Mouse (Mus musculus): ENCODE data around the gene Lag3. TPM values are rescaled to one million over a fixed set of nuclear protein-coding genes. Genes with fewer than 3 reads are reported as not detected.

Gene Lag3
- polyA plus RNA-seq (2017; shearing (Covaris generic)): 4.6 TPM

DNA sequence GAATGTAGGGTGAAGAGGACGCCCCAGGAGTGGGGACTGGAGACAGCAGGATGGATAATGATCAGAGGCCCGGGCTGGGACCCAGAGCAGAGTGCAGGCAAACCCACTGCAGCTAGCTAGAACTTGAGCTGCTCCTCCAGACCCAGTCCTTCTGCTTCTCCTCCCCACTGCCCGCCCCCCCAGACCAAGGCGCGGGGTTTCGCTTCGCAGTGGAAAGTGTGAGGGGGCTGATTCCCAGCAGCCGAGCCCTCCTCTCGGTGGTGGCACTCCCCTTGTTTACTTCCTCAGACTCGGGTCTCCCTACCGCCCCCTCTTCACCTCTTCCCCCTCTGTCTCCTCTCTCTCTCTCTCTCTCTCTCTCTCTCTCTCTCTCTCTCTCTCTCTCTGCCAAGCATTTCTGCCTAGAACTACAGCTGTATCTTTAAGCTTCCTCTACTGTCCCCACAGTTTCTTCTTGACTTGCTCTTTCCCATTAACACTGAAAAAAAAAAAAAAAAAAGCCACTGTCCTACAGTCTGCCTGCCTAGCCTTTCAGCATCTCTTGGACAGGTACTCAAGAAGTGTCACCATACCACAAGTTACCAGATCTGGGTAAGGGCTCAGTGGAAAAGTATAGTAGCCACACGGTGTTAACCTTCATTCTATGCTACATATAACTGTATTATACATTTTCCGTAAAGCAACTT, at the start of gene Lag3:
Gene Lag3, minus strand, starts transcription at position 173 of the 686 bp plus-strand sequence.

DNA sequence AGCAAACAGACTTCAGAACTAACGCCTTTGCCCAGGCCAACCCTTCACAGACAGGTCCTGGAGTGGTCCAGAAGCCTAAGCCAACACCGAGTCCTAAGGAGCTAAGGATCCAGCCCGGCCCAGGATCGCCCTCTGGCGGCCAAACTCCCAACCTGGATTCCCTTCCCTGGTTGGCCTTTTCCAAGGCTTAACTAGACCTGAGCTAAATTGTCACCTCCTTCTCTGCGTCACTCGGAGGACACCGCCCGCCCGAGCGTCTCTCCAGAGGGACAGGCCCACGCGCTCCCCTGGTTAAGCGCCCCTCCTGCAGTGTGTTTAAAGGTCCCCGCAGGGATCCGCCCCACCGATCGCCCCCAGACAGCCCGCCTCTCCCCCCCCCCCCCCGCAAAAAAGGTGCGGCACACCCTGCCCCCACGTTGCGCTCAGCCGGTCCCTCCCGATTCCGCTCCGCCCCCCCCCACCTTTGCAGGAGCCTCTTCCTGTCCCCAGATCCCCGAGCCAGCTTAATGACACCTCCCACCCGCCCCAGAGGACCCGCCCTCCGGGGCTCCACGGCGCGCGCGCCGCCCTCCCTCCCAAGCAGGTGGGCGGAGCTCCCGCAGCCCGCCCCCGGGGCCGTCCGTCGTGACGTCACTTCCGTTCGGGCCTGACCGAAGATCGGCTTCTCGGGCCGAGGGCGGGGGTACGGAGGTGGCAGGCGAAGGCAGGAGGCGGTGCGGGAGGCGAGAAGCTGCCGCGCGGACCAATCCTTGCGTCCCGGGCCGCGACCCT, 19.4 kb upstream of the Lag3 start, which contains the start of gene Mlf2:
Gene Mlf2, plus strand, starts transcription at position 633 of the 771 bp plus-strand sequence.

DNA sequence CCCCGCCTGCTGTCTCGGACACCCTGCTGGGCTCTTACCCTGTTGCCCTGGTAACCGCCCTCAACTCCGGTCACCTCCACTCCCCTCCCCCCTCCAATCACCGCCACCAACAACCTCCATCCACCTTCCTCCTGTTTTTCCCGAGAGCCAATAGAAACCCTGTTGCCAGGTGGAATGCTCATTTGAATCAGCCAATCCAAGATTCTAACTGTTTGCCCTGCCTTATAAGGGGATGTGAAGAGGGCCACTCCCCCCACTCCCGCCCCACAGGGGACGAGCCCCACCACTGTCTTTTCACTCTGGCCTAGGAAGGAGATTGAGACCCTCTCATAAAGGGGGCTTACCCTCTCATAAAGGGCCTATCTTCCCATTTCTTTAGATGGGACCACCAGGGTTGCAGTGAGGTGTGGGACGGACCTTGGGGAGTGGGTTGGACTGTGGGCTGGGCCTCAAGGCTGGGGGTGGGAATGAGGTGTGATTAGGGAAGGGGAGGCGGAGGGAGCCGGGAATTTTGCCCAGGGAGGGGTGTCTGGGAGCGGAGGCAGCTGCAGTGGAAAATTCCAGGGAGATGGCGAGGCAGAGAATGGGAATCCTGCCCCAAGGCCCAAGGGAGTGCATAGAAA, 8.3 kb upstream of the Lag3 start, which contains the start of gene Ptms:
Gene Ptms, minus strand, starts transcription at position 409 of the 623 bp plus-strand sequence.

DNA sequence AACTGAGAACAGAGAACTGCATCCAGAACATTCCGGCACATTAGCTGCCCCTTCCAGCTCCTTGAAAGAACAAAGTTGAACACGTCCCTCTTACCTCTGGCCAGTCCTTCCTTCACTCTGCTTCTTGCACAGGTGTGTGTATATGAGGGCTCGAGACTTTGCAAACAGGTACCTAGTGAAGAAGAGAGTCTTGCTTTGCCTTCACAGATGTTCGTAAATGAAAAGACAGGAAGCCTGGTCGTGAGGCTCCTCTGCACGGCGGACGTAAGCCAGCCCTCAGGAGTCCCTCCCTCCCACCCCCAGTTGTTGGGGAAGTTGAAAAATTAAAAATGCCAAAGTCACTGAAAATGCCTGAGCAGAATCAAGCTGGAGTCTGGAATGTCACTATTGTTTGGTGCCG, 23.5 kb downstream of the Lag3 start, which contains the start of gene Cd4:
Gene Cd4, minus strand, starts transcription at position 236 of the 400 bp plus-strand sequence.

DNA sequence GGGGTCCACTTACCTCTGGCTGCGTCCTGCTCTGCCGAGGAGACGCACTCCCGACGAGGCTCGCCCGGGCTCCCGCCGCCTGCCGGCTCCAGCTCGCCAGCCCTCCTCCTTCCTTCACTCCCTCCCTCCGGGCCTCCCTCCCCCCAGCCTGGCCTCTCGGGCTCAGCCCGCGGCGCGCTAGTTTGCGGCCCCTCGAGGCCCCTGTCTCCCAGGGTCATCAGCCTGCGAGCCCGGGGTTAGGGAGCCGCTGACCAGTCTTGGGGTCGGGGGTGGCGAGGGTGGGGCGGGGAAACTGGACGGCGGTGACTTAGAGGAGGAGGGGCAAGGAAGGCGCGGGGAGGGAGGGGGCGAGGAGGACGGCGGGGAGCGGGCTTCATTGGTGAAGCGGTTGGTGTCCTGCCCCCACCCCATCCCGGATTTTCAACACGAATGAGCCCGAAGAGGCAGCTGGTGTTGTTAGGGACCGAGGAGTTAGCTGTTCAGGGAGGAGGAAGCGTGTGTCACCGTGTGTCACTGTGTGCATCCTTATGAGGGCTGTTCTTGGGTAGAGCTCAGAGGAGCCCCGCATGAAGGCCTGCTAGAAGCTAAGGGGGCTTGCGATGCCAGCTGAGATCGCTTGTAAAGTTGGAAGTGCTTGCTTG, 47.7 kb downstream of the Lag3 start, which contains the start of gene Gpr162:
Gene Gpr162, minus strand, starts transcription at position 326 of the 641 bp plus-strand sequence.

DNA sequence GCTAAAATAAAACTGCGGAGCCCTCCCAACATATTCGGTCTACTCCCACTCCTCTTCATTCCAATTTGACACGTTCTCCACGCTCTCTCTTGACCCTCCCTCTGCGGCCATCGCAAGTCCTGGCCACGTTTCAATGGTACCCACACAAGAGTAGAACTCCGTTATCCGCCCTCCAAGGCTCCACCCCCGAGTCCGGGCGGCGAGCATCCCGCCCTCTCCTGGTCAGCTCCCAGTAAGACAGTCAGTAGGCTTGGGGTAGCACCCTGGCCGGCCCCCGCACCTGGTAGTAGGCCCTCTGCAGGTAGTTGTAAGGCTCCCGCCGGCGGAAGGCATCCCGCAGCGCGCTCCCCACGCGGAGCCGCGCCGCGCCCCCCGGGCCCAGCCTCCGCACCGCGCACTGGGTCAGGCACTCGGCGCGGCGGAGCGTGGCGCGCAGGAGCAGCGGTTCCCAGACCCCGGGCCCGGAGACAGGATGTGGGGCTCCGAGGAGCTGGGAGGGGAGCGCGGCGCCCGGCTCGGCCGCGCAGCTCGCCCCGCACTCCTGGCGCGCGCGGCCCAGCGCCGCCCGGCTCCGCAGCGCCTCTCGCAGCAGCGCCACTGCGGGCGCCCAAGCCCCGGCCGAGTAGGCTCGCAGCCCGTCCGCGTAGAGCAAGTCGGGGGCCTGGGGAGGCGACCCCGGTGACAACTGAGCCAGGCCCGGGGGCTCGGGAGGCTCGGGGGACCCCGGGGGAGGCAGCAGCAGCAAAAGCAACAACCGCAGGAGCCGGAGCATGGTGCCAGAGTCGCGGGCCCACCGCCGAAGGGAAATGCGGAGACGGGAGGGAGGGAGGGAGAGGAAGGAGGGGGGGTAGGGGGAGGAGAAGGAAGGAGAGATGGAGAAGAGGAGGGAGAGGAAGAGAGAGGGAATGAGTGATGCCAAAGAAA, 54.3 kb downstream of the Lag3 start, which contains the start of gene P3h3:
Gene P3h3, minus strand, starts transcription at position 837 of the 924 bp plus-strand sequence.

Other genes with a start within 250 kb of the Lag3 start
- gene Lpcat3, start 248.7 kb downstream of the Lag3 start, polyA plus RNA-seq (2017; shearing (Covaris generic)): 58.7 TPM
- 302 TPM for gene Emg1, start 199.5 kb downstream of the Lag3 start, polyA plus RNA-seq (2017; shearing (Covaris generic))
- 191 TPM for gene Phb2, start 199.4 kb downstream of the Lag3 start, polyA plus RNA-seq (2017; shearing (Covaris generic))
- 373 TPM for gene Ptpn6, start 173.0 kb downstream of the Lag3 start, polyA plus RNA-seq (2017; shearing (Covaris generic))
- gene Grcc10, start 170.3 kb downstream of the Lag3 start, polyA plus RNA-seq (2017; shearing (Covaris generic)): 536 TPM
- gene Gm45234, start 155.7 kb downstream of the Lag3 start, polyA plus RNA-seq (2017; shearing (Covaris generic)): 0.12 TPM
- 2.2 TPM for gene Atn1, start 155.2 kb downstream of the Lag3 start, polyA plus RNA-seq (2017; shearing (Covaris generic))
- gene Eno2, start 142.0 kb downstream of the Lag3 start, polyA plus RNA-seq (2017; shearing (Covaris generic)): 8.9 TPM
- gene Lrrc23, start 132.0 kb downstream of the Lag3 start, polyA plus RNA-seq (2017; shearing (Covaris generic)): 2.3 TPM
- 8.0 TPM for gene Spsb2, start 103.0 kb downstream of the Lag3 start, polyA plus RNA-seq (2017; shearing (Covaris generic))
- gene Tpi1, start 97.4 kb downstream of the Lag3 start, polyA plus RNA-seq (2017; shearing (Covaris generic)): 179 TPM
- gene Usp5, start 82.2 kb downstream of the Lag3 start, polyA plus RNA-seq (2017; shearing (Covaris generic)): 125 TPM
- gene Cdca3, start 82.2 kb downstream of the Lag3 start, polyA plus RNA-seq (2017; shearing (Covaris generic)): 11.7 TPM
- gene Gnb3, start 71.4 kb downstream of the Lag3 start, polyA plus RNA-seq (2017; shearing (Covaris generic)): not detected
- not detected for gene P3h3, start 54.0 kb downstream of the Lag3 start, polyA plus RNA-seq (2017; shearing (Covaris generic))
- 0.20 TPM for gene Gpr162, start 47.7 kb downstream of the Lag3 start, polyA plus RNA-seq (2017; shearing (Covaris generic))
- 296 TPM for gene Cd4, start 23.5 kb downstream of the Lag3 start, polyA plus RNA-seq (2017; shearing (Covaris generic))
- gene Ptms, start 8.4 kb upstream of the Lag3 start, polyA plus RNA-seq (2017; shearing (Covaris generic)): 14.2 TPM
- gene Mlf2, start 19.7 kb upstream of the Lag3 start, polyA plus RNA-seq (2017; shearing (Covaris generic)): 160 TPM
- gene Cops7a, start 53.8 kb upstream of the Lag3 start, polyA plus RNA-seq (2017; shearing (Covaris generic)): 91.9 TPM
- not detected for gene Pianp, start 85.0 kb upstream of the Lag3 start, polyA plus RNA-seq (2017; shearing (Covaris generic))
- 22.4 TPM for gene Zfp384, start 97.4 kb upstream of the Lag3 start, polyA plus RNA-seq (2017; shearing (Covaris generic))
- 87.6 TPM for gene Ing4, start 128.1 kb upstream of the Lag3 start, polyA plus RNA-seq (2017; shearing (Covaris generic))
- 28.2 TPM for gene Acrbp, start 138.0 kb upstream of the Lag3 start, polyA plus RNA-seq (2017; shearing (Covaris generic))
- 18.5 TPM for gene Lpar5, start 156.2 kb upstream of the Lag3 start, polyA plus RNA-seq (2017; shearing (Covaris generic))
- 81.7 TPM for gene Chd4, start 184.3 kb upstream of the Lag3 start, polyA plus RNA-seq (2017; shearing (Covaris generic))
- gene Nop2, start 220.2 kb upstream of the Lag3 start, polyA plus RNA-seq (2017; shearing (Covaris generic)): 67.0 TPM
- gene Iffo1, start 233.5 kb upstream of the Lag3 start, polyA plus RNA-seq (2017; shearing (Covaris generic)): 13.0 TPM